Comparison of ENCODE assay signal across 8 mouse cellular contexts in the genomic region with DNA sequence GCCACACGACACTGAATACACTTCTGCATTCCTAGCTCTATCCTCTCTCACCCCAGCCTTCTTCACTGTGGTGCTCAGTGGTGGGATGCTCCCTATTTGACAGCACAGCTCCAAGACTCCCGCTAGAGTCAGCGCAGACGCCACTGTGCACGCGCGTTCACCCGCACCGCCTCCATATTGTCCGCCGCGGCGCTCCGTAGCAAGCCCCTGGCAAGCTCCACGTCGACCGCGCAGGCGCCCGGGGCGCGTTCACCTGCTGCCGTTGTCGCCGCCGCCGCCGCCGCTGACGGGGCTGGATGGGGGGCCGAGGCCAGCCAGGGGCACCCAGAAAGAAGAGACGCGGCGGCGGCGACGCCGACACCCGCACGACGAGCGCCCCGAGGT. TPM values are rescaled to one million over a fixed set of nuclear protein-coding genes. Genes with fewer than 3 reads are reported as not detected.
A peak's percentile ranks its signal among the peaks of the same experiment; 100 is the strongest.
DNase-seq lines count a peak whose midpoint lies in the region; ATAC-seq lines count a peak whose summit lies in the region.

TSS of gene Golga4 (plus strand) at position 248 of the 384 bp plus-strand sequence.

- H3K27ac ChIP-seq in hindbrain, embryonic 13.5 days: peak within 1 kb of the TSS; percentile 83

- H3K36me3 ChIP-seq in hindbrain, embryonic 13.5 days: 0 out of 2 replicates have a peak, but pooled peaks cover 5% of the 10 kb centered on the region

- under 1% methylated on average over 43 of the region's 43 CpGs for WGBS in hindbrain, embryonic 13.5 days

- peak within 1 kb of the TSS; percentile 100 for H3K4me2 ChIP-seq in hindbrain, embryonic 13.5 days

- no peaks in the 10 kb centered on the region for H3K9me3 ChIP-seq in hindbrain, embryonic 13.5 days

- peak; percentile 89 for DNase-seq in R1 (ENCODE audit: low read depth, low spot score)
- peak; percentile 97 to 98 for DNase-seq in cerebellum, postnatal 25 days
- peak; percentile 85 to 94 for DNase-seq in frontal cortex, postnatal 25 days (ENCODE audit: low spot score in 2 of 2)
- peak; percentile 94 to 95 for DNase-seq in layer of hippocampus, postnatal 25 days (ENCODE audit: extremely low spot score in 1 of 2, low spot score in 1 of 2)
- DNase-seq in lung, postnatal 14 days: peak; percentile 90
- DNase-seq in retina, adult 2 months (ENCODE audit: low read depth, low spot score): peak; percentile 82
- DNase-seq in thymus, postnatal 25 days: peak; percentile 89

- peaks cover 41% of the 10 kb centered on the region for H3K4me1 ChIP-seq in hindbrain, embryonic 13.5 days (replicated peaks)

- peak within 1 kb of the TSS; percentile 93 for H3K9ac ChIP-seq in hindbrain, embryonic 13.5 days

- no peaks in the 10 kb centered on the region for H3K27me3 ChIP-seq in hindbrain, embryonic 13.5 days

- peak within 1 kb of the TSS; percentile 73 for H3K4me3 ChIP-seq in hindbrain, embryonic 13.5 days

- peak; percentile 94 for ATAC-seq in hindbrain, embryonic 13.5 days (ENCODE audit: low FRiP score)

RNA-seq across cellular contexts. Expression of gene Golga4, which starts in this region (rescaled TPM):
- polyA plus RNA-seq in hindbrain, embryonic 13.5 days (2015; fragmentation: Nextera tagmentation; extraction: Ambion mirVana): 47.9 and 49.5 TPM in 2 replicates
- 10 to 100 TPM; 69.2 to 98.9 TPM for total RNA-seq in layer of hippocampus, postnatal 25 days (2021)

Comparison
In these comparisons a context has a peak if more than half of its experiments do, and no peak if none do; other contexts are left out.
1. Peak in every context shown above with its lines: DNase-seq, ATAC-seq, H3K4me3 ChIP-seq and H3K27ac ChIP-seq.